Mouse (Mus musculus) cerebellum, adult (tissue): ENCODE measurements around the gene Pex7.
A peak's percentile ranks its signal among the peaks of the same experiment; 100 is the strongest.

Experiments
- ATAC-seq: cut with Nextera tagmentation; 2 replicates; pipeline ENCODE4 v1.9.2; 2017; ENCODE audit warnings: mild to moderate bottlenecking, moderate library complexity, mixed read lengths; ENCODE audit not compliant: insufficient number of reproducible peaks, low FRiP score, low TSS enrichment

The Pex7 gene

GRCm38 (mm10) chr10:19884409-19884808 is 23.1 kb downstream of the Pex7 start:
- no peak for ATAC-seq

DNA sequence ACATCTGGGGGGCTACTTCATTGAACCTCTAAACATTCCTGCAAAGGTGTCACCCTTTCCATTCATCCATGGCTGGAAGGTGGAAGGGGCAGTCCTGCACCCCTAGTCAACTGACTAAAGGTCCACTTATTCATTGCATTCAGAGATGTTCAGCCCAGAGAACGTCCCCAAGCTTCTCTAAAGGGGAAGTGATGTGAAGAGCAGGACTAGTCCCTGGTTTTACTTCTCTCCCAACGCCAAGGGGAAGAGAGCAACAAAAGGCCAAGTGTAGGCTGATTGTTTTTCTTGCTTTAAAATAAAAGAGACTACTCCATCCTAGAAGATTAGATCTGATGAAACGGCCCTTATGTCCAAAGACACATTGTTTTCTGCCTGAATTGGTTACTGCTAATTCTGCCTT is 27.1 kb downstream of the Pex7 start:
- no peak for ATAC-seq

- no peak for ATAC-seq
Measured at GRCm38 (mm10) chr10:19879161-19879560, 28.3 kb downstream of the Pex7 start.

DNA sequence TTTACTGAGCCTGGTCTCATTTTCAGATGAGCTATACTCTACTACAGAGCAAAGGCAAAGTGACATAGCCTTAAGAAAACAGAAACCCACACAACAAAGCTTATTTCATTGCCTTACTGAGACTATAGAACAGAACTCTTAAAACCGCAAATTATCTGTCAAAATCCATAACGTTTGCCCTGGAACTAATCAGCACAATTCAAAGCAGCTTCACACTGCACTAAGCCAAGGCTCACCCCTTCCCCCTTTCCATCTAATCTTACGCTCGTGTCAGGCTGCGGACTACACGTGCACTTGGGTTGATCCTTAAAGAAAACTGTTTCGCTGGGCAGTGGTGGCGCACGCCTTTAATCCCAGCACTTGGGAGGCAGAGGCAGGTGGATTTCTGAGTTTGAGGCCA is 29.8 kb downstream of the Pex7 start:
- no peak for ATAC-seq

GRCm38 (mm10) chr10:19877257-19877656 is 30.2 kb downstream of the Pex7 start:
- no peak for ATAC-seq

- ATAC-seq: no peak
Measured at GRCm38 (mm10) chr10:19876669-19877068, 30.8 kb downstream of the Pex7 start.

- ATAC-seq: no peak
Measured at GRCm38 (mm10) chr10:19875346-19875745, 32.1 kb downstream of the Pex7 start.

GRCm38 (mm10) chr10:19855597-19856306 is 51.7 kb downstream of the Pex7 start:
- no peak for ATAC-seq

GRCm38 (mm10) chr10:19853609-19854008 is 53.9 kb downstream of the Pex7 start:
- ATAC-seq: no peak

- no peak for ATAC-seq
Measured at GRCm38 (mm10) chr10:19852776-19853175, 54.7 kb downstream of the Pex7 start.

- no peak for ATAC-seq
Measured at GRCm38 (mm10) chr10:19850998-19851691, 56.3 kb downstream of the Pex7 start, which contains the start of gene Slc35d3. Gene Slc35d3 (minus strand): TSS chr10:19851459.

- peak; percentile 40; the same call in 1 of the 2 replicates for ATAC-seq
Measured at GRCm38 (mm10) chr10:19850544-19850997, 56.9 kb downstream of the Pex7 start.

DNA sequence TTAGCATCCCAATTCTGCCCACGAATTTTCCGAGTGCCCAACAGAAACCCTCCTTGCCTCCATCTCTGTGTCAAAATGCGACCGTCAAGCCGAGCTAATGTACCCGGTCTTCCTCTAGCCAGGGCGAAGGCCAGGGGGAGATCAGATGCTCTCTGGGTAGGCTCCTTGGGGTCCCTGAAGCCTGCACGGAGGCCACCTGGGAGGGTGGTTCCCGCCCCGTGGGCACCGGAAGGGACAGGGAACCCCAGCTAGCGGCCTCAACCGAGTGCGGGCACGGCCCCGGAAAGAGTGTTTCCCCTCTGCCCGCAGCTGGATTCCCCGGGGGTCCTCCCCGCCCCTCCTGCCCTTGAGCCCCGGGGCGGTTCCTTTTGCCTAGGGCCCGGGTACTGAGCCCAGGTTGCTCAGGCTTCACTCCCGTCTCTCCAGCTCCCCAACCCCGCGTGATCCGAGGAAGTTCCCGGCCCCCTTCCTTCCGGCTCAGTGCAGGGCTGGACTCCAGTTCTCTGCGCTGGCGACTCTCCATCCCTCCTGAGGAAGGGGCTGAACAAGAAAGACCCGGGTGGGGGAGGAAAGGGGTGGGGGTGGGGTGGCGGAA is 57.6 kb downstream of the Pex7 start:
- ATAC-seq: 0 out of 2 replicates have a peak, but pooled peaks have one; percentile 17

DNA sequence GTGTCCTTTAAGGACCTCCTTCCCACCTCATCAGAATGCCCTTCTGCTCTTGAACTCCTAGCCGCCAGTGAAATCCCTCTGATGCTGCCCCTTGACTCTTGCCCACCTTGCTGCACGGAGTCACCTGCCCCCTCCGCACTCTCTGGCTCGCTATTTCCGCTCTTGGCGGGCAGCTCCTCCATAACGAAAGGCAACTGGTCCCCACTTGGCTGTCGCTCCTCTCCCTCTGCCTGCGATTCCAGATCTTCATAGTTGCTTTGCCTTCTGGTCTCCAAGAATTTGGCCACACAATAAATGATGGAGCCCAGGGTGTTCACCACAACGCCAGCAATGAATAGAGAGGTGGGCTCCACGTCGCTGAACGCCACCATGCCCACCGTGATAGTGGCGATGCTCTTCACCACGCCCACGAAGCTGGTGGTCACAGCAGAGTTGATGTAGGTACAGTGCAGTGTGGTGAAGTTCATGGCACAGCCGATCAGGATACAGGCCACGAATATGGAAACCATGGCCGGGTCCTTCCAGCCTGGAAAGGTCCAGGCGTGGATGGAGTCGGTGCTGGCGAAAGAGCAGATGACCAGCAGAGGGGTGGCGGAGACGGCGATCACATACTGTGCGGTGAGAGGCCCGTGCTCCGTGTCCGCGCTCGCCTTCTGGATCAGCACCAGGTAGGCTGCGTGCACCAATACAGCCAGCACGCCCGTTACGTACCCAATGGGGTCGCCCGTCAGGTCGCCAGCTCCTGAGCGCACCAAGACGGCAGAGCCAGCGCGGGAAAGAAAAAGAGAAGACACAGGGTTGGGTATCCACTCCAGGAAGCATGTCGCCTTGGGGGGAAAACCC is 58.3 kb downstream of the Pex7 start:
- ATAC-seq: no peak

GRCm38 (mm10) chr10:19839836-19840235 is 67.7 kb downstream of the Pex7 start:
- ATAC-seq: no peak

DNA sequence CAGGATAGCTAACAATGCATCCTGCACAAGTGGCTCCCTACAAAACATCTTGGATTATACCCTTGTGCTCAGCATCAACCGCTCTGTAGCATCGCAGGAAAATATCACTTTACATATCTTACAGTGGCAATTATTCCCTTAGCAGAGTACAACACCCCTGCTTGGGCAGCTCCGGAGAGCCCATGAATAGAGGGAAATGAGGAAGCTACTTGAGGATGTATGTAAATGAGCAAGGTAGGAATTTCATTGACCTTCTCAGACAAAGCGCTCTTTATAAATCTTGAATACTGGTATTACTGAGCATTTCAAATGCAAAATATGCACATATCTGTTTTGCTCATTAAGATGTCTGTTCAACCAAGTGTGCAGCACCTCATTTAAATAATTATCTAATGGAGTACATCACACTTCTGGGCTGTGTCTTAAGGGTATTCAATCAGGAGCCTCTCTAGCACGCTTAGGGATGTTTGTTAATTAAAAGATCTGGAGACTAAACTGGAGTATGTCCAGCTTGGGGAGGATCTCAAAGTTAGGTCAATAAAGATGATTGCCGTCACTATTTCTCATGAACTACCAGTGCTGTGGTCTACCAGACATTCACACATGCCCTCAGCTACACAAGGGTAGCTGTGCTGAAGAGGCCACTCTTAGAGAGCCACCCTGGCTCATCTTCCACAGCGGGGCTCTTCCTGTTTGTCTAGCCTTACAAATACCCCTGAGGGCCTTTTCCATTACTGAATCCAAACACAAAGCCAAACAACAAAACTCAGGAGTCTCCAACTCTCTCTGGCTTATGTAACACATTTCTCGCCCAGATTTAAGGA is 71.4 kb downstream of the Pex7 start:
- no peak for ATAC-seq

DNA sequence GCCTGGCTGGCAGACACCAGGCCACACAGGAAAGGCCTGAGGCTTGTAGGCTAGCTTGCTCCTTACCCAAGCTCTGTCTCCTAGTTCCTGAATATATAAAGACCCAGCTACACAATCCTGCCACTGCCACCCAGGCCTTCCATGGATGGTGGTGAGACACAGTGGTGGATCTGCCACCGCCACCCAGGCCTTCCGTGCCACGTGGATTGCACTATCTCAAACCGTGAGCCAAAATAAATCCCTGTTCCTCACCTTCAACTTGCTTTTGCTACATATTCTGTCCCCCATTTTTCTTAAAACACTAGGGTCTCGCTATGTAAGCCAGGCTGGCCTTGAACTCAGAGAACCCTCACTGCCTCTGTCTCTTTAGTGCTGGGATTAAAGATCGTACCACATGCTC is 73.3 kb downstream of the Pex7 start:
- ATAC-seq: no peak

DNA sequence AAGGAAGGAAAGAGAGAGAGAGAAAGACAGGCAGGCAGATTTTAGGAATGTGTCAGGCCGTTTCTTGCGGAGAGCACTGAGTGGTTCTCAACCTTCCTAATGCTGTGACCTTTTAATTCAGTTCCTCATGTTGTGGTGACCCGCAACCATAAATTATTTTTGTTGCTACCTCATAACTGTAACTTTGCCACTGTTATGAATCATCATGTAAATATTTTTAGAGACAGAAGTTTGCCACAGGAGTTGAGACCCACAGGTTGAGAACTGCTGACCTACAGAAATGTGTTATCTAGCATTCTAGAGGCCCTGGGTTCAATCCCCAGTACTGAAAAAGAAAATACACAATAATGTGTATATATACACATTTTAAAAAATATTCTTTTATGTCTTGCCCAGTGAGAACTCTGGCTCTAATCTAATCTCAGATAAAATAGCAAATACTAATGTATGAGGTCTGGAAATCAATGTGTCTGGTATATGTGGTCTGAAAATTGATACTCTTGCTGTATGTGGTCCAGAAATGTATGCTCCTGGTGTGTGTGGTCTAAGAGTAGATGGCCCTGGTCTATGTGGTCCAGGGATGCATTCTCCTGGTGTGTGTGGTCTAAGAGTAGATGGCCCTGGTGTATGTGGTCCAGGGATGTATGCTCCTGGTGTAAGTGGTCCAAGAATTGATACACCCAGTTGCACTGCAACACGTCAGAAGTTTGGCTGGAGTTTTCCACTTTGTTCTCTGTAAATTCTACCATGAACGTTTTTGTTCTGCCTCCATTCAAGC is 76.2 kb downstream of the Pex7 start:
- no peak for ATAC-seq

DNA sequence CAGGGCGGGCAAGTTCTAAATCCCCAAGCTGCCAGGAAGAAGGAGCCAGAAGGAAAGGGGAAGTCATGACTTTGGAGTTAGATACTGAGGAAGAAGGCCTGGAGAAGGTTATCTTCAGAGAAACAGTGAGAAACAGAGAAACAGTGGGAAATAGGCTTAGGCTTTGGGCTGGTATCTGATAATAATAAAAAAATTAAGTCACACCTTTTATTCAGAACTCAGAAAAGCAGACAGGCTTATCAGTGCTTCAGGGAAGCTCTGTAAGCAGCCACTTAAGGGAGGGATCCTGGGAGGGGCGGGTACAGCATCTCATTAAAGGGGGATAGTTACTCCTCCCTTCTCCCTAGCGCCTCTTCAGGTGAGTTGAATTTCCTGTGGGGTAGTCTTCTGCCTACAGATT is 86.5 kb downstream of the Pex7 start:
- no peak for ATAC-seq
